Mouse (Mus musculus): ENCODE measurements around the gene Rhoa.

DNA sequence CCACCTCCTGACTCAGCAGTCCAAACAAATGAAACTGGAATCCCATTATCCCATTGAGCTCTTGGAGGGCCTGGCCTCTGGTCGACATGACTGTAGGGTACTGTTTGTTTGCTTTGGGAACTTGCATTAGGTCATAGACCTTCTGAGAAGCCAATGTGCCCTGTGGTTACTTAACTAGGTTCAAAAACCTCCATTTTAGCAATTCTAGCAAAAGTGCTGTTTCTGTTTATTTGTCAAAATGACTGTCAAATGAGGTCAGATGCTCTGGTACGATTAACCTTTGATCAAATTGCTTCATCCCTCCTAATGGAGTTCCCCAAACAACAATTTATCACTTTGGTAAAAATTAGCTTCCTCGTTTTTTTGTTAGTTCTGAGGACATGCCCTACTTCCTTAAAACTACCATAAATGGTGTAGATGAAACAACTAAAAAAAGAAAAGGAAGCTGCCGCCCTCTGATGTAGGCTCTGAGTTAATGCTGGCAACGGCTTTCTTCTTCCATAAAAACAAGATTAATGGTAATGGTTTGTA is 36.4 kb downstream of the Rhoa start:
- TF ChIP-seq CTCF (IDR thresholded peaks at IDR 0.05; ENCODE audit: insufficient read depth, low read depth, low read length): no peak
- TF ChIP-seq POLR2A (IDR thresholded peaks at IDR 0.05; ENCODE audit: insufficient read depth, low read depth, low read length): no peak
